Mouse (Mus musculus) liver, adult 2 months (tissue): ENCODE data around the gene Ccl2. TPM values are rescaled to one million over a fixed set of nuclear protein-coding genes. Genes with fewer than 3 reads are reported as not detected.

Experiments used
- DNase-seq: peaks from one replicate; pipeline ENCODE4 v3.0.0-alpha.2; 2011; ENCODE audit warnings: low read depth, low spot score; ENCODE audit errors: extremely low read depth
- H3K27ac ChIP-seq: fragments of 200-500 bp; replicated peaks from 2 replicates; pipeline ENCODE4 v1.5.1; 2012; ENCODE audit warnings: low read depth, mild to moderate bottlenecking, control low read depth, inconsistent platforms, low read length; ENCODE audit not compliant: insufficient read depth
- H3K27me3 ChIP-seq: fragments of 200-500 bp; 2 replicates; pipeline ENCODE4 v1.6.1; 2012; ENCODE audit warnings: mild to moderate bottlenecking, moderate library complexity, low read length, inconsistent platforms; ENCODE audit not compliant: control insufficient read depth, insufficient read depth
- H3K36me3 ChIP-seq: fragments of 200-500 bp; 2 replicates; pipeline ENCODE4 v1.6.1; 2012; ENCODE audit warnings: low read length, inconsistent platforms; ENCODE audit not compliant: control insufficient read depth, insufficient read depth
- H3K4me1 ChIP-seq: fragments of 200-500 bp; 2 replicates; pipeline ENCODE4 v1.6.1; 2011; ENCODE audit warnings: low read length; ENCODE audit not compliant: control insufficient read depth, insufficient read depth
- H3K4me3 ChIP-seq: fragments of 200-500 bp; 2 replicates; pipeline ENCODE4 v1.5.1; 2011; ENCODE audit warnings: low read depth, mild to moderate bottlenecking, control low read depth, low read length, moderate library complexity; ENCODE audit not compliant: insufficient read depth
- H3K79me2 ChIP-seq: fragments of 200-500 bp; 2 replicates; pipeline ENCODE4 v1.6.1; 2012; ENCODE audit warnings: inconsistent platforms, mild to moderate bottlenecking, low read length, moderate library complexity; ENCODE audit not compliant: control insufficient read depth, insufficient read depth
- H3K9ac ChIP-seq: fragments of 200-500 bp; 2 replicates; pipeline ENCODE4 v1.6.1; 2012; ENCODE audit warnings: low read depth, mild to moderate bottlenecking, control low read depth, inconsistent platforms, low read length
- CTCF ChIP-seq: fragments of 200-500 bp; IDR thresholded peaks from 2 replicates; pipeline ENCODE4 v1.5.1; 2011; ENCODE audit warnings: low read depth, low read length, control low read depth
- POLR2A ChIP-seq: fragments of 200-500 bp; IDR thresholded peaks from 2 replicates; pipeline ENCODE4 v1.6.1; 2011; ENCODE audit warnings: low read length, control low read depth; ENCODE audit not compliant: insufficient read depth; ENCODE audit errors: extremely low read depth
- WGBS: fragments of 180-500 bp; shearing (Covaris S2); methylation state at CpG from one replicate; pipeline ENCODE4 v1.1.7; 2018; 5-methylcytosine and 5-hydroxymethylcytosine counted together
- polyA plus RNA-seq: library from polyadenylated mRNA; depleted of rRNA; stranded (reverse); fragments of >200 nt; gene quantifications from 2 replicates; pipeline ENCODE4 v1.2.3, GENCODE M21; 2012
- total RNA-seq: library from RNA; depleted of rRNA; stranded (reverse); fragments of >200 nt; gene quantifications from 2 replicates; pipeline ENCODE4 v1.2.3, GENCODE M21; 2014

Gene Ccl2
- total and polyA plus RNA-seq, 2 experiments = 0.18 to 3.3 TPM

DNA sequence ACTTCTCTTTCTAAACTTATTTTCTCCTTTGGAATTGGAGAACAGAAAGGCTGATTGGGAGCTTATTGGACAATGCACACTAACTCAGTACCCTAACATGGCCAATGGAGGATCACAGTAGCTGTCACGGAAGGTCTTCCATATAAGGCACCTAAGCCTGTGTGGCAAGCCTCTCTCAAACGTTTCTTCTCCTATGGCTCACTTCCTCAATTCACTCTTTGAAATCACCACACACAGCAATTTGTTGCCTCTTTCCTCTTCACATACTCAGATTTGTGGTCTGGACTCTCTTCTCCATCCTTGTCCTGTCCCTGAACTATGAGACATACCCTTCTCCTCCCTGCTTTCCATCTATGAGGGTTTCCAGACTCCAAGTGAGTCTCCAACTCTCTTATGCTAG lies 30.6 kb upstream of the Ccl2 start:
- H3K9ac ChIP-seq = no peak overlapping the region
- no peak for TF ChIP-seq POLR2A
- TF ChIP-seq CTCF = no peak
- no peak overlapping the region for H3K4me3 ChIP-seq
- peak; percentile 25 for DNase-seq
- H3K27ac ChIP-seq = no peak overlapping the region
- peaks cover 5% of the 10 kb centered on the region for H3K4me1 ChIP-seq
- no peaks in the 10 kb centered on the region for H3K27me3 ChIP-seq
- WGBS = 73% methylated on average over 2 of the region's 2 CpGs
- H3K79me2 ChIP-seq = no peaks in the 10 kb centered on the region
- H3K36me3 ChIP-seq = no peaks in the 10 kb centered on the region

DNA sequence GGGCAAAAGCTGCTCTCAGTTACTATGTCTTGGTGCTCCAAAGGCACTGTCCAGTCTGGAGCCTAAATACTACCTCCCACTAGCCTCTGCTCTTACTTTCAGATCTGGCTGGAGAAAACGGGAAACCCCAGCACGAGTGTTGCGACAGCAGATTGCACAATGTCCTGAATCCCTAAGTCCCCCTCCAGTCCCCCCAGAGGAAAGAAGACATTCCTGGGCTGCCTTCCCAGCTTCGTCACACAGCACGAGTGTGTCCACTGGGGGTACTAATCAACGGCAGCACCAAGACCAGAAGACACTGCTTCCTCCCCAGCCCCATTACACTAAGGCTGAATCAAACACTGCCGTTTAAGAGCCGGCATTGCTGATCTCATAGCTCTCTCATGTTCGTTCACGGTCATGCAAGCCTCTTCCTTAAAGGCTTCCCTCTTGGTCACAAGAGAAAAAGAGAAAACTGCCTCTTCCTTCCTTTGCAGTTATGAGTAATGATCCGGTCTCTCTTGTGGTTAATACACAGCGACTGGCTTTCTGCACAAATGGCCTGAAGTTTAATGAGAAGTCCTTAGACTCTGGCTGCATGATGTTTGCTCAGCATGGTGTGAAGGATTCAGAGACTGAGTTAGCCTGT lies 28.5 kb upstream of the Ccl2 start:
- peak overlapping the region; percentile 69; the same call in 1 of the 2 replicates for H3K27ac ChIP-seq
- H3K4me1 ChIP-seq = peaks cover 15% of the 10 kb centered on the region
- peak overlapping the region; percentile 50; the same call in 1 of the 2 replicates for H3K9ac ChIP-seq
- H3K4me3 ChIP-seq = no peak overlapping the region; the same call in 1 of the 2 replicates
- H3K27me3 ChIP-seq = no peaks in the 10 kb centered on the region
- no peaks in the 10 kb centered on the region for H3K36me3 ChIP-seq
- no peak for TF ChIP-seq POLR2A
- WGBS = 27% methylated on average over 12 of the region's 12 CpGs
- no peaks in the 10 kb centered on the region for H3K79me2 ChIP-seq
- peak; percentile 83 for DNase-seq

DNA sequence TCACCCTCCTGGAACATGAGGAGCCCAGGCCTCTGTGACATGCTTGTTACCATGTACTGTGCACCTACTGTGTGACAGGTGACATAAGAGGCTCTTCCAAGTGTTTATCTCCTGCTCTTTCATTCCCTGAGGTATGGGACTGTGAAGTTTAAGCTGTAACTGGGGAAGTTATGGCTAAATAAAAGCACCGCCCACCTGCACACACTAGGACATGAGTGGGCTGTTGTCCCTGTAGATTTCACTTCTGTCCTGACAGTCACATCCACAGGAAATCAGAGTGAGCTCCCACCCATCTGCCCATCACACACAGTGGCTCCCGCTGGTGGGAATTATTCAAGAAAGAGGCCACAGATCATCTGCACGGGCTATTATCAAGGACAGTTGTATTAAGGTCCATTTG lies 25.3 kb upstream of the Ccl2 start:
- H3K4me1 ChIP-seq = peaks cover 20% of the 10 kb centered on the region
- no peaks in the 10 kb centered on the region for H3K79me2 ChIP-seq
- H3K27me3 ChIP-seq = no peaks in the 10 kb centered on the region
- no peak overlapping the region for H3K27ac ChIP-seq
- H3K4me3 ChIP-seq = no peak overlapping the region
- no peak overlapping the region for H3K9ac ChIP-seq
- no peaks in the 10 kb centered on the region for H3K36me3 ChIP-seq
- DNase-seq = no peak
- WGBS = 93% methylated on average over 3 of the region's 3 CpGs
- TF ChIP-seq POLR2A = no peak
- no peak for TF ChIP-seq CTCF

DNA sequence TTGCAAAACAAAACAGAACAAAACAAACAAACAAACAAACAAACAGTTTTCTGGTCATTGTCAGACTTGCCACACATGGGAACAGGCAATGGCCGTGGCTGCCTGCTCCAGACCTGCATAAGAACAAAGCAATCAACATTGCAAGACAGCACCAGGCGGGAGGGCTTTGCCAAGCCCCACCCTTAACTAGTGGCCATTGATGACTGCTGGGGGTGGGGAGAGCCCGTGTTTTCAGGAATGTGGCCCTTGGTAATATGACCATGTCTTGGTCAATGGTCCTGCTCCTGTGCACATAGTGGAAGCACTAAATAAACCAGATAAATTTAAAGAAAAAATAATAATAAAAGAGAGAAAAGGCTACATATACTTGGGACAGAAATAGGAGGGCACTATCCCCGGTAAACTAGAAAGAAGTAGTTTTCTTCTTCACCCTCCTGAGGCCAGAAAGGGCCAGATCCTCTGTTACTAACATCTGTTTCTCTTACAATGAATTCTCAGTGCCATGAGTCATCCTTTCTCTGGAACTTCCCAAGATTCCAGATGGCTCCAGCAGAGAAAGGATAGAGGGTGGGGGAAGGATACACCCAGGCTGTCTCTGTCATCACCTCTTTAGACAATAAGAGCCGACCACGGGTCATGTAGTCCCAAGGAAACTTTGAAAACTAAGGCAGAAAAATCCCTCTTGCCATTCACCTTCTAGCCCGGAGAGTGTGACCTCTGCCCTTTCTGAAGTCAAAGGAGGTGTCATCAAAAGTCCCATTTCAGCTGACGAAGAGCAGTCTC lies 23.8 kb upstream of the Ccl2 start:
- no peak overlapping the region for H3K4me3 ChIP-seq
- no peaks in the 10 kb centered on the region for H3K36me3 ChIP-seq
- H3K79me2 ChIP-seq = no peaks in the 10 kb centered on the region
- H3K4me1 ChIP-seq = peaks cover 27% of the 10 kb centered on the region
- no peak for DNase-seq
- H3K9ac ChIP-seq = no peak overlapping the region
- TF ChIP-seq CTCF (no peak), POLR2A (no peak)
- no peaks in the 10 kb centered on the region for H3K27me3 ChIP-seq
- WGBS = 74% methylated on average over 8 of the region's 8 CpGs
- no peak overlapping the region for H3K27ac ChIP-seq

DNA sequence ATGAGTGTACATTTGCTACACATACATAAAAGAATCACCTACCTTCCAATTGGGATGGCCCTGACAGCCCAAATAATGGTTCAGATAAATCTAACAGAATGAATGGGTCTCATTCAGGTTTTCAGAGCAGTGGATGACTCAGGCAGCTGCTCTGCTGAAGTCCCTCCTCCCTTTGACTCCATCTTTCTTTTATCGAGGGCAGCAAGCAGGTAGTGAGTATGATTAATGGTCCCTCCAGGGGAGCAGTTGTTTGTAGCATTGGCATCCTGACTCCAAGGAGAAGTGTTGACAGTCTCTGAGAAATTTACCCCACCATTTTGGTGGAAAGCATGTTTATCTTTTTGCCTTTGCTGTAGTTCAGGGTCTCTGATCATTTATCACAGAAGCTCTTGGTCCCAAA lies 21.6 kb upstream of the Ccl2 start:
- Histone ChIP-seq H3K27me3 (no peaks in the 10 kb centered on the region), H3K4me3 (no peak overlapping the region), H3K9ac (no peak overlapping the region), H3K27ac (no peak overlapping the region), H3K79me2 (no peaks in the 10 kb centered on the region), H3K36me3 (no peaks in the 10 kb centered on the region), H3K4me1 (peaks cover 24% of the 10 kb centered on the region)
- no peak for TF ChIP-seq POLR2A
- DNase-seq = no peak
- 77% methylated on average over 1 of the region's 1 CpGs for WGBS

DNA sequence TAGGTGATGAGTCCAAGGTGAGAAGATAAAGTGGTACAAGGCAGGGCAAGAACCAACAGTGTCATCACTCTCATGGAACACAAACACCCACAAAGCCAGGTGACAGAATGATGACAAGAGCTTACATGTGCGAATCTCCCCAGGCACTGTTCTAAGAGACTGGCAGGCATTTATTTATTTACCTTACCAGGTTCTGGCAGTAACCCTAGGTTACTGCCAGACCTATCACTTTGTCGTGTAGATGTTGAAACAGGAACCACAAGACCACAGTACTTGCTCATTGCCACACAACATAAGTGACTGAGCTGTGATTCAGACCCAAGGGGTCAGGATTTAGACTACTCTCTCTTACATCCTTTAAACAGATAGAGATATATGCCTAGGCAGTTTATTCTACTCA lies 20.3 kb upstream of the Ccl2 start:
- Histone ChIP-seq H3K79me2 (no peaks in the 10 kb centered on the region), H3K27ac (no peak overlapping the region; the same call in 1 of the 2 replicates), H3K4me3 (no peak overlapping the region), H3K9ac (no peak overlapping the region), H3K27me3 (no peaks in the 10 kb centered on the region), H3K4me1 (peaks cover 32% of the 10 kb centered on the region), H3K36me3 (no peaks in the 10 kb centered on the region)
- WGBS = 15% methylated on average over 2 of the region's 2 CpGs
- DNase-seq = peak; percentile 91
- TF ChIP-seq POLR2A = no peak
- TF ChIP-seq CTCF = no peak
